Mouse (Mus musculus): ENCODE measurements around the gene BC028528. TPM values are rescaled to one million over a fixed set of nuclear protein-coding genes. Genes with fewer than 3 reads are reported as not detected.

The BC028528 gene
- not detected for polyA plus RNA-seq (2017; shearing (Covaris generic))

GRCm38 (mm10) chr3:95891211-95892065 lies at the start of gene BC028528:
BC028528 (minus strand) TSS chr3:95892005.

DNA sequence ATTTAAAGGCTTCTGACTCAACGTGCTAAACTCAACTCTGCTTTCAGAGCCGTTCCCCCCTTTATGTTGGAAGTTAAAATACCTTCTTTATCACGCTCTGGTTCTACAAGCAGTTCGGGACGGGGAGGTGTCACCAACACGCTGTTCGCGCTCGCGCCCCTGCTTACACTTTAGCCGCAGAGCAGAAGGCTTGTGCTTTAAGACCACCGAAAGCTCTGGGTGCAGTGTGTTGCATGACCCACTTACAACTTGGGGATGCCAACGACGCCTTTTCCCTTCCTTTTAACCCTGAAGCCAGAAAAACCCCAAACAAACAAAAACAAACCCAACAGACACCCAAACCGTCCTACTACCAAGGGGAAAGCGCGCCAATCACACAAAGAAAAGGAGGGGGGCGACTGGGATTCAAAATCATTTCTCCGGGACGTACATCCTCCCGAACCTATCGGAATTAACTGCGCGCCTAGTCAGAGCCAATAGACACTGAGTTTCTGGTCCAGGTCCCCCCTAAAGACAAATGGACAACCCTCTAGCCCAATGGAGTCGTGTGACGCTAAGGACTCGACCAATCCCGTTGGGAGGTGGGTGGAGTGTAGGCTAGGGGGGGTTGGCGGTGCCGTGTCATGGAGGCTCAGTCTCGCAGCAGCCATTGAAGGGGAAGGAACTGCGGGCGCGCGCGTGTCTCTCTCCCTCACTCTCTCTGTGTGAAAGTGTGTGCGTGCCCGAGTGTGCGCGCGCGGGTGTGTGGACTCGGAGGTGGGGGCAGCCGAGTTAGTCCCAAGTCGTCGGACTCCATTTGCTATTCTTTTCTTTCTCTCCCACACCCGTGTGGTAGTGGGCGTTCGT lies 37.1 kb upstream of the BC028528 start, which contains the start of gene Anp32e:
TSS of gene Anp32e (plus strand) at position 589 of the 846 bp plus-strand sequence.

GRCm38 (mm10) chr3:95904568-95904967 lies 12.8 kb upstream of the BC028528 start, which contains the start of gene Car14:
Car14 (minus strand) TSS chr3:95904691.

DNA sequence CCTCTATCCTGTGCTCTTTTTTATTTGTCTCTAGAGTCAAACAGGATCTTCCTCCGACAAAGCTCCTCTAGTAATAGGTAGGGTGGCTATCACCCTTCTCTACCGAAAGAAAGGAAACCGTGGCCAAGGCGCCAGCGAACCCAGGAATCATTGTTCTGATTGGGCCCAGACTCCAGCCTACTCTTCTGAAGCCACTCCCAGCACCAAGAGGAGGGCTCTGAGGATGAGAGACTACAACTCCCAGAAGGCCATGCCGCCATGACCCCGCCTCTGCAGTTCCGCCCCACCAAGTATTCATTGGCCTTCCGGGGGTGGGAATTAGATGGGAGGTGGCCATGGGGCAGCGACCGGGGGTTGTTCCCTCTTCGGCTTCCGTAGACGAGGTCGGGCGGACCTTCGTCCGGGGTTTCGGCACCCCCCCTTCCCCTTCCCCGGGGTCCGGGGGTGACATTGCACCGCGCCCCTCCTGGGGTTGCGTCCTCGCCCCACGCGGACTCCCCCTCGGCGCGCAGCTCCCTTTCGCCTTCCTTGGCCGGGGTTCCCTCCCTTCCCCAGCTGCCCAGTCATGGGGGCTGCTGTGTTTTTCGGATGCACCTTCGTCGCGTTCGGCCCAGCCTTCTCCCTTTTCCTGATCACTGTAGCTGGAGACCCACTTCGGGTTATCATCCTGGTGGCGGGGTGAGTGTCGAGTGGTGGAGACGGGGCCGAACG lies 2.0 kb upstream of the BC028528 start, which contains the start of gene Aph1a:
TSS of gene Aph1a (plus strand) at position 364 of the 711 bp plus-strand sequence.

DNA sequence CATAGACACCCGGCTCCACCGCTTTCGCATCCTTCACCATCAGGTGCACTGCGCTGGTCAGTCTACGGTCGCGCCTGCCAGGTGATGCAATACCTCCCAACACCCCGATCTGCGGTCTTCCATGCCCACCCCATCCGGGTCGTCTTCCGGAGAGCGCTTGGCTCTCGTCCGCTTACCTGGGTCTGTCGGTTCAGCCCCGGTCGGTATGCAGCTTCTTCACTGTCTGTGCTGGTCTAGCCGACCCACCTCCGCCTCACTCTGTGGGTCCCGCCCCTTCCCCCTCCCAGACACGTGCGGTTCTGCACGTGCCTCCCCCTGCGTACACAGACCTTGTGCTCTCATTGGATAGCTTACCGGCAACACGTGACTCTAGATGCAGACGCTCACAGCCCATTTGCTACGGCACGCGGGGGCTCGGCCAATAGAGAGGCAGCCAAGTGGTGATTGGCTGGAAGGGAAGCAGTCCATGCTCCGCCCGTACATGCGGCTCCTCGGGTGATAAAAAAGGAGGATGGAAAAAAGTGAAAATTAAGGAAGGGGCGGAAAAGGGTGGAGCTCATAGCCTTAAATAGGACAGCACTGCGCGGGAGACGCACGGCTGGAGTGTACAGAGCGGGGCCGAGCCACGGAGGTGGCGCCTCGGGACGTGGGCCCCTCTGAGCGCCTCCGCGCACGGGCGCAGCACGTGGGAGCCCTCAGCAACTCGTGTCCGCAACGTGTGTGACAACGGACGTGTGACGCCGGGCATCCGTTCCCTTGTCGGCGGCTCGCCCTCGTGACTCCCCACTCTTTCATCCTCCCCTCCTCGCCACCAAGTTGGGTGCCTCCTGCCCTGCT lies 9.6 kb downstream of the BC028528 start, which contains the start of gene Ciart:
TSS of gene Ciart (minus strand) at position 273 of the 837 bp plus-strand sequence.

DNA sequence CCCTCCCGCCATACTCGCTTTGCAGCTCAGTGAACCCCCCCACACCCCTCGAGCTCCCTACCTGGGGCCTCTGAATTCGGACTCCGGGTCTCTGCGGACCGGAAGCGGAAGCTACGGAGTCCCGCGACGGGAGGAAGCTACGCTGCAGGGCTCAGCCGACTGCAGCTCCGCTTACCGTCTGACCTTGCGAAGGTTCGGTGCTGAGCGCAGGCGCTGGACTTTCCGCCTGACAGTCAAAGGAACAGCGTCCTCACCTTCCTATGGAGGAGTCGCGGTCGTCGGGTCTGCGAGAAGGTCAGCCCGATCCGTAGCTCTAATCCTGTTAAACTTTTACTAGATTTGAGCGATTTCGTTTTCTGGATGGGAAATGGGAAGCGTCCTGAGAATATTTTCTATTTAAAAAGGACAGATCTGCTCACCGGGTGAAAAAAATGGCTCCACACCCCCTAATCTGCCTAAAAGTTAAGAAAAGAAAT lies 20.4 kb downstream of the BC028528 start, which contains the start of gene Mrps21:
TSS of gene Mrps21 (minus strand) at position 128 of the 476 bp plus-strand sequence.

DNA sequence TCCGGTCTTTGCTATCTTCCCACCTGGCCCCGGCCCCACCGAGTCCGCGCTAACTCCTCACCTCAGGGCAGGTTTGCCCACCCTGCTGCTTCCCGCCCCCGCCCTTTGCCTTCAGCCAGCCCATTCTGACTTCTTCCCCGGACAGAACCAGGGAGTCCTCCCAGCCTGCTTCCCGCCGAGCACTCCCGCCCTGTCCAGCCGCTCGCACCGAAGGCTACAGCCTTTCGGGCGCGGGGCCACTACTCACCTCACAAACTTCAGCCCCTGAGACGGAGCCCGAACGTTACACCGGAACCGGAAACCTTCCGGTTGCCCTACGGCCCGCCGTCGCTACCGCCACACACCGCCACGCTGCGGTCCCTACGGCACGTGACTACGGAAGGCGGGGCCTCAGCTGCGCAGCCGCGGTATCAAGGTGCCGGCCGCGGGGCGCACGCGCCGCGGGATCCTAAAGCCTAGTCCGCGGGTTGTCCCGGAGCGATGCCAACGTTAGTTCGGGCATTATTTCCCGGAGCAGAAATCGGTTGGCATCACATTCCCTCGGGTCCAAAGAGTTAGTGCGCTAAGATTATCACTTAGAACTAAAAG lies 36.2 kb downstream of the BC028528 start, which contains the start of gene Prpf3:
TSS of gene Prpf3 (minus strand) at position 384 of the 588 bp plus-strand sequence.

Other genes with a start within 250 kb of the BC028528 start
- 602 TPM for gene Mcl1, start 233.2 kb downstream of the BC028528 start, polyA plus RNA-seq (2017; shearing (Covaris generic))
- 14.3 TPM for gene Adamtsl4, start 204.1 kb downstream of the BC028528 start, polyA plus RNA-seq (2017; shearing (Covaris generic))
- 386 TPM for gene Ecm1, start 152.4 kb downstream of the BC028528 start, polyA plus RNA-seq (2017; shearing (Covaris generic))
- gene Tars2, start 131.8 kb downstream of the BC028528 start, polyA plus RNA-seq (2017; shearing (Covaris generic)) = 90.1 TPM
- 30.2 TPM for gene Rprd2, start 73.1 kb downstream of the BC028528 start, polyA plus RNA-seq (2017; shearing (Covaris generic))
- 58.7 TPM for gene Prpf3, start 36.1 kb downstream of the BC028528 start, polyA plus RNA-seq (2017; shearing (Covaris generic))
- gene Mrps21, start 20.5 kb downstream of the BC028528 start, polyA plus RNA-seq (2017; shearing (Covaris generic)) = 216 TPM
- 5.8 TPM for gene Ciart, start 9.8 kb downstream of the BC028528 start, polyA plus RNA-seq (2017; shearing (Covaris generic))
- gene Aph1a, start 2.0 kb upstream of the BC028528 start, polyA plus RNA-seq (2017; shearing (Covaris generic)) = 63.2 TPM
- not detected for gene Car14, start 12.7 kb upstream of the BC028528 start, polyA plus RNA-seq (2017; shearing (Covaris generic))
- gene Anp32e, start 37.2 kb upstream of the BC028528 start, polyA plus RNA-seq (2017; shearing (Covaris generic)) = 197 TPM
- 9.1 TPM for gene Plekho1, start 104.0 kb upstream of the BC028528 start, polyA plus RNA-seq (2017; shearing (Covaris generic))
- gene Vps45, start 166.5 kb upstream of the BC028528 start, polyA plus RNA-seq (2017; shearing (Covaris generic)) = 28.6 TPM
- gene Otud7b, start 212.5 kb upstream of the BC028528 start, polyA plus RNA-seq (2017; shearing (Covaris generic)) = 19.7 TPM

All from CD4-positive, CD25-positive, alpha-beta regulatory T cell (primary cell).